ENCODE assay signal across 21 mouse cellular contexts in genomic region chr6:6208351-6209059, GRCm38 (mm10). TPM values are rescaled to one million over a fixed set of nuclear protein-coding genes. Genes with fewer than 3 reads are reported as not detected.
DNase-seq lines count a peak whose midpoint lies in the region; ATAC-seq and TF ChIP-seq lines count a peak whose summit lies in the region.
"Had no signal": no experiment of that assay in that cellular context is flagged by ENCODE, and none has a peak within 500 bp of the region (broad histone marks: within the 10 kb centered on the region; RNA-seq: fewer than 3 reads in every experiment).

No protein-coding gene starts in this region.

- no peak overlapping the region for H3K9ac ChIP-seq in heart, adult 2 months (ENCODE audit: low read depth, low read length)
- H3K9ac ChIP-seq in ES-Bruce4 (ENCODE audit: low read depth, poor library complexity, severe bottlenecking), result peak overlapping the region; percentile 56; the same call in 1 of the 2 replicates
- no peak overlapping the region for H3K9ac ChIP-seq in heart, embryonic 13.5 days
- peak overlapping the region; percentile 27; the same call in 1 of the 2 replicates for H3K9ac ChIP-seq in liver, embryonic 13.5 days
- H3K9ac ChIP-seq: embryonic facial prominence, embryonic 15.5 days; limb, embryonic 12.5 days had no signal

- 0 out of 2 replicates have a peak, but pooled peaks cover 2% of the 10 kb centered on the region for H3K79me2 ChIP-seq in heart, adult 2 months (replicated peaks; ENCODE audit: control insufficient read depth, insufficient read depth, low read length)

- H3K36me3 ChIP-seq in heart, adult 2 months (ENCODE audit: control insufficient read depth, insufficient read depth, low read length), result peaks cover 3% of the 10 kb centered on the region
- peaks cover 2% of the 10 kb centered on the region; the same call in 1 of the 2 replicates for H3K36me3 ChIP-seq in ES-Bruce4 (ENCODE audit: control insufficient read depth, insufficient read depth, low read length, poor library complexity, severe bottlenecking)
- H3K36me3 ChIP-seq in heart, embryonic 13.5 days, result peaks cover 10% of the 10 kb centered on the region; the same call in 1 of the 2 replicates
- 0 out of 2 replicates have a peak, but pooled peaks cover 9% of the 10 kb centered on the region for H3K36me3 ChIP-seq in liver, embryonic 13.5 days
- H3K36me3 ChIP-seq: embryonic facial prominence, embryonic 15.5 days; limb, embryonic 12.5 days had no signal

- no peak for TF ChIP-seq CTCF in heart, adult 2 months (IDR thresholded peaks at IDR 0.05)
- no peak for TF ChIP-seq CTCF in ES-Bruce4 (IDR thresholded peaks at IDR 0.05; ENCODE audit: low read depth, low read length)

- no peaks in the 10 kb centered on the region for H3K27me3 ChIP-seq in heart, adult 2 months (ENCODE audit: control insufficient read depth, insufficient read depth, low read length)
- H3K27me3 ChIP-seq in ES-Bruce4 (ENCODE audit: control insufficient read depth, insufficient read depth, low read length, poor library complexity, severe bottlenecking), result no peaks in the 10 kb centered on the region
- H3K27me3 ChIP-seq in heart, embryonic 13.5 days (replicated peaks), result peaks cover 18% of the 10 kb centered on the region
- H3K27me3 ChIP-seq in liver, embryonic 13.5 days, result no peaks in the 10 kb centered on the region
- H3K27me3 ChIP-seq: CH12.LX; embryonic facial prominence, embryonic 15.5 days; limb, embryonic 12.5 days had no signal

- H3K27ac ChIP-seq in heart, adult 2 months, result peak overlapping the region; percentile 69
- peak overlapping the region; percentile 90 for H3K27ac ChIP-seq in ES-Bruce4 (ENCODE audit: insufficient read depth, low read length)
- peak overlapping the region; percentile 8; the same call in 1 of the 2 replicates for H3K27ac ChIP-seq in heart, embryonic 13.5 days (replicated peaks)
- peak overlapping the region; percentile 77 for H3K27ac ChIP-seq in liver, embryonic 13.5 days
- H3K27ac ChIP-seq: embryonic facial prominence, embryonic 15.5 days; hindbrain, postnatal 0 days; limb, embryonic 12.5 days had no signal

- peak overlapping the region; percentile 55 for H3K4me2 ChIP-seq in heart, embryonic 13.5 days
- peak overlapping the region; percentile 50 for H3K4me2 ChIP-seq in liver, embryonic 13.5 days
- H3K4me2 ChIP-seq: embryonic facial prominence, embryonic 15.5 days; limb, embryonic 12.5 days; midbrain, embryonic 11.5 days had no signal

- H3K9me3 ChIP-seq in ES-Bruce4 (replicated peaks; ENCODE audit: control insufficient read depth, insufficient read depth, low read length, poor library complexity, severe bottlenecking), result peaks cover 6% of the 10 kb centered on the region; the same call in 1 of the 2 replicates
- H3K9me3 ChIP-seq in heart, embryonic 13.5 days, result no peaks in the 10 kb centered on the region
- no peaks in the 10 kb centered on the region for H3K9me3 ChIP-seq in liver, embryonic 13.5 days (replicated peaks)
- H3K9me3 ChIP-seq: embryonic facial prominence, embryonic 15.5 days; limb, embryonic 12.5 days had no signal

- 13% methylated on average over 4 of the region's 4 CpGs for WGBS in heart, adult 2 months
- WGBS in heart, embryonic 13.5 days, result 3% methylated on average over 4 of the region's 4 CpGs
- 6% methylated on average over 4 of the region's 4 CpGs for WGBS in liver, embryonic 13.5 days (ENCODE audit: insufficient replicate concordance)

- ATAC-seq in heart, embryonic 13.5 days (ENCODE audit: extremely low read depth, insufficient number of reproducible peaks, low FRiP score, low TSS enrichment), result no peak
- peak; percentile 59 for ATAC-seq in liver, embryonic 13.5 days (ENCODE audit: low read depth)
- ATAC-seq: hindbrain, postnatal 0 days had no signal

- no peak for DNase-seq in heart, adult 2 months
- no peak for DNase-seq in heart, postnatal 25 days (ENCODE audit: low spot score)
- DNase-seq in liver, embryonic 13.5 days, result peak; percentile 12
- no peak for DNase-seq in lung, postnatal 25 days (ENCODE audit: low spot score)
- DNase-seq in cerebellum, postnatal 4 days (ENCODE audit: low spot score in 2 of 2), result no peak
- no peak for DNase-seq in embryo, embryonic 10 days (ENCODE audit: low spot score)
- DNase-seq: cerebellum, adult 8-10 months; embryo, embryonic 11 days; gastrocnemius, postnatal 14 days; kidney, adult 18-20 months; layer of hippocampus, adult 9-11 months; lung, postnatal 10 days; retina, postnatal 1 day; thymus, adult 2 months had no signal

- intact Hi-C loops in heart, adult 2 months (cut with DNase I), result no loop called here
- intact Hi-C loops in heart, postnatal 25 days (cut with DNase I), result no loop called here

- no peak for TF ChIP-seq POLR2A in heart, adult 2 months (IDR thresholded peaks at IDR 0.05; ENCODE audit: insufficient read depth, low read depth, low read length)
- TF ChIP-seq POLR2A in ES-Bruce4 (IDR thresholded peaks at IDR 0.05; ENCODE audit: insufficient read depth, low read length), result no peak

- TF ChIP-seq EP300 in heart, adult 2 months (IDR thresholded peaks at IDR 0.05; ENCODE audit: insufficient read depth, low read depth, low read length), result no peak
- no peak for TF ChIP-seq EP300 in ES-Bruce4 (IDR thresholded peaks at IDR 0.05; ENCODE audit: insufficient read depth, low read depth, low read length)

- no peak overlapping the region; the same call in 1 of the 2 replicates for H3K4me3 ChIP-seq in heart, adult 2 months
- H3K4me3 ChIP-seq in ES-Bruce4 (ENCODE audit: low read depth, low read length), result no peak overlapping the region
- H3K4me3 ChIP-seq in heart, embryonic 13.5 days, result peak overlapping the region; percentile 17
- H3K4me3 ChIP-seq in liver, embryonic 13.5 days (replicated peaks), result no peak overlapping the region
- H3K4me3 ChIP-seq: embryonic facial prominence, embryonic 15.5 days; limb, embryonic 12.5 days had no signal

- H3K4me1 ChIP-seq in heart, adult 2 months (ENCODE audit: control insufficient read depth, insufficient read depth, low read length), result peaks cover 11% of the 10 kb centered on the region
- H3K4me1 ChIP-seq in ES-Bruce4 (ENCODE audit: control insufficient read depth, insufficient read depth, low read length), result peaks cover 15% of the 10 kb centered on the region
- peaks cover 55% of the 10 kb centered on the region for H3K4me1 ChIP-seq in heart, embryonic 13.5 days
- peaks cover 67% of the 10 kb centered on the region for H3K4me1 ChIP-seq in liver, embryonic 13.5 days (replicated peaks)

RNA-seq across cellular contexts. Expression of gene Slc25a13, which starts 8.5 kb away (rescaled TPM):
- total RNA-seq in heart, adult 2 months (2021), result 100 to 1,000 TPM; 121 to 146 TPM
- polyA plus RNA-seq in heart, adult 2 months (2012; rRNA removed), result 45.5 and 79.1 TPM in 2 replicates
- 100 to 1,000 TPM; 124 to 140 TPM for total RNA-seq in heart, postnatal 25 days (2021)
- 89.0 and 89.8 TPM in 2 replicates for polyA plus RNA-seq in ES-Bruce4 (2011; ENCODE audit: insufficient read depth, insufficient read length, low read depth, missing spikeins)
- 55.3 and 58.9 TPM in 2 replicates for polyA plus RNA-seq in heart, embryonic 13.5 days (2015; fragmentation: Nextera tagmentation; extraction: Ambion mirVana)
- polyA plus RNA-seq in liver, embryonic 13.5 days (2015; fragmentation: Nextera tagmentation; extraction: Ambion mirVana), result 30.1 and 40.9 TPM in 2 replicates
- total RNA-seq: CH12.LX had no signal

Comparison
In these comparisons a context has a peak if more than half of its experiments do, and no peak if none do; other contexts are left out.
1. H3K27ac ChIP-seq: peak in every context shown above with its lines; median percentile 90 in ES-Bruce4; 77 in liver, embryonic 13.5 days; 69 in heart, adult 2 months; 8 in heart, embryonic 13.5 days.
2. H3K9ac ChIP-seq: peak in ES-Bruce4 (single experiment) and liver, embryonic 13.5 days (single experiment); none in heart, adult 2 months (single experiment) and heart, embryonic 13.5 days (single experiment).